Mouse (Mus musculus): ENCODE results near the gene Nedd8. TPM values are rescaled to one million over a fixed set of nuclear protein-coding genes. Genes with fewer than 3 reads are reported as not detected.

Nedd8 gene
- polyA plus RNA-seq, 1 experiment from 2014 or later: 544 TPM

- ATAC-seq: no peak
- H3K4me1 ChIP-seq (replicated peaks; ENCODE audit: control insufficient read depth, insufficient read depth, low read length): no peaks in the 10 kb centered on the region
- H3K36me3 ChIP-seq (ENCODE audit: control insufficient read depth, insufficient read depth): no peaks in the 10 kb centered on the region
- no peak overlapping the region for H3K4me3 ChIP-seq (replicated peaks; ENCODE audit: low read length)
- H3K4me2 ChIP-seq (ENCODE audit: low read length): no peak overlapping the region
- 93% methylated on average over 7 of the region's 7 CpGs for WGBS
- no peak overlapping the region for H3K27ac ChIP-seq (ENCODE audit: low read length)
- no peaks in the 10 kb centered on the region for H3K9me3 ChIP-seq (ENCODE audit: control insufficient read depth, low read length)
- no peak overlapping the region for H3K9ac ChIP-seq (replicated peaks; ENCODE audit: low read depth, low read length)
- H3K27me3 ChIP-seq (replicated peaks; ENCODE audit: control insufficient read depth, insufficient read depth, low read length): no peaks in the 10 kb centered on the region
Observed at GRCm38 (mm10) chr14:55651528-55651927, 20.4 kb downstream of the Nedd8 start.

- Histone ChIP-seq H3K27ac (ENCODE audit: low read length) (no peak within 1 kb of the TSS), H3K9me3 (ENCODE audit: control insufficient read depth, low read length) (no peaks in the 10 kb centered on the region), H3K9ac (replicated peaks; ENCODE audit: low read depth, low read length) (no peak within 1 kb of the TSS), H3K4me3 (replicated peaks; ENCODE audit: low read length) (no peak within 1 kb of the TSS), H3K4me1 (replicated peaks; ENCODE audit: control insufficient read depth, insufficient read depth, low read length) (peaks cover 4% of the 10 kb centered on the region), H3K4me2 (ENCODE audit: low read length) (no peak within 1 kb of the TSS), H3K36me3 (ENCODE audit: control insufficient read depth, insufficient read depth) (no peaks in the 10 kb centered on the region), H3K27me3 (replicated peaks; ENCODE audit: control insufficient read depth, insufficient read depth, low read length) (no peaks in the 10 kb centered on the region)
- WGBS: 96% methylated on average over 2 of the region's 2 CpGs
- no peak for ATAC-seq
Observed at GRCm38 (mm10) chr14:55649884-55650283, 22.0 kb downstream of the Nedd8 start, which contains the start of gene Tssk4. Tssk4 (plus strand) TSS chr14:55650184.

DNA sequence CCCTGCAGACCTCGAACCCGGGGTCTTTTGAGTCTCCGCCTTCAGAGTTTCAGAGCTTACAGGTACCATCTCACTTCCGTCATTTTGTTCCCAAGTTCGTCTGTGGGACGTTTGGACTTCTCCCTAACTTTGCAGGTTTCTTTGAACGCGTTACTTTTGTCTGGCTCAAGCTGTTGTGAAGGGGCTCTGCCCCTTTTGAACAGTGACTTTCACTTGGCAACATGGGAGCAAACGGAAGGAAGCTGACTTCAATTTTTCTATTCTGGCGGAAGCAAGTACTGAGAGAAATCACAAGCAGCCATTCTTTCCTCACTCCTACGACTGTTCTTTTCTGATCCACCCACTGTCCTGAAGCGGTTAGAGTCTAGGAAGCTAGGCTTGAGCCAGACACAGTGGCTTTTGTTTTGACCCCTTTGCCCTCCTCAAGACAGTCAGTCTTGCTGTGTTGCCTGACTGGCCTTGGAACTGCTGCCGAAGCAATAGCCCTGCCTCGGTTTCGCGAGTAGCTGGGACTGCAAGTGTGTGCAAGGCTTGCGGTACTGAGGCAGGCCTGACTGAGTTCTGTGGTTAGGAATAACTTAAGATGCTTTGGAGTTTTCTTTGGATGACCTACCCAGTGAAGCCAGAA lies 27.5 kb downstream of the Nedd8 start:
- peaks cover 21% of the 10 kb centered on the region for H3K4me1 ChIP-seq (replicated peaks; ENCODE audit: control insufficient read depth, insufficient read depth, low read length)
- 25% methylated on average over 17 of the region's 17 CpGs for WGBS
- no peak for ATAC-seq
- peak overlapping the region; percentile 84 for H3K4me2 ChIP-seq (ENCODE audit: low read length)
- H3K27ac ChIP-seq (ENCODE audit: low read length): no peak overlapping the region
- peak overlapping the region; percentile 97 for H3K9ac ChIP-seq (replicated peaks; ENCODE audit: low read depth, low read length)
- H3K36me3 ChIP-seq (ENCODE audit: control insufficient read depth, insufficient read depth): peaks cover 9% of the 10 kb centered on the region
- H3K4me3 ChIP-seq (replicated peaks; ENCODE audit: low read length): peak overlapping the region; percentile 99
- H3K27me3 ChIP-seq (replicated peaks; ENCODE audit: control insufficient read depth, insufficient read depth, low read length): no peaks in the 10 kb centered on the region
- no peaks in the 10 kb centered on the region for H3K9me3 ChIP-seq (ENCODE audit: control insufficient read depth, low read length)

DNA sequence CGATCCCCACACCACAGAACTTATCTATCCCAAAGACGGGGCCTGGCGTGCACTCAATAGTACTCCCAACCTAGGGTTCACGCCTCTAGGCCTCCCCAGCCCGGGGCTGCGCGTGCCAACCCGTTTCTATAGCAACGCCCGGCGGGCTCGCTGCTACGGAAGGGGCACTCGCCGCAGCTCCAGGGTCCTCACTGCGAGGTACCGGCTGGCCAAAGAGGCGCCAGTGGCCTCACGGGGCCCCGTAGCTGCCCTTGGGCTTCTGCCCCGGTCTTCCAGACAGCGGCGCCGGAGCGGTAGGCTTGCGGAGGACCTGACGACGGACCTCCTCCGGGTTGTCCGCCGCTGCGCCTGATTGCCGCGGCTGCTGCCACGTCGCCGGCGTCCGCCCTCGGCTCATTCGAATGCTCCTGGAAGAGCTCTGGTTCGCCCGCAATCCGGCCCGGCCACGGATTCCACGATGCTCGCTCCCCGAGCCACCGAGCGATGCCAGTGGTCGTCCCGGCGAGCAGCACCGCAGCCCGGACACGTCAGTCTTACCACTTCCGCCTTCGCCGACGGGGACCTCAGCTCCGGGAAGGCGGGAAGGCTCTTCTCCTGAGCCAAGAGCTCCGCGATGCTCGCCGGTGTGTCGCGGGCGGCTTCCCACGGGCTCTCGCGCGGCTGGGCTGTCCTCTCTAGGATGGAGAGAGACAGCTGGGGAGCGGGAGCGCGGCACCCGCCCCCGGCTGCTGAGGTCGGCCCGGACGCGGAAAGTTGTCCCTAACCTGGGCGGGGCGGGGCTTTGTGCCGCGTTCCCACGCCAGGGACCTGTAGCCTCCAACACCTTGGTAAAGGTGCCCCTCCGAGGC lies 28.6 kb downstream of the Nedd8 start, which contains the start of gene Tm9sf1:
Gene Tm9sf1 (minus strand): TSS at position 747 of the 848 bp plus-strand sequence.
- WGBS: under 1% methylated on average over 89 of the region's 89 CpGs
- ATAC-seq: peak; percentile 91
- no peaks in the 10 kb centered on the region for H3K27me3 ChIP-seq (replicated peaks; ENCODE audit: control insufficient read depth, insufficient read depth, low read length)
- no peaks in the 10 kb centered on the region for H3K9me3 ChIP-seq (ENCODE audit: control insufficient read depth, low read length)
- H3K36me3 ChIP-seq (ENCODE audit: control insufficient read depth, insufficient read depth): peaks cover 9% of the 10 kb centered on the region
- peak within 1 kb of the TSS; percentile 97 for H3K9ac ChIP-seq (replicated peaks; ENCODE audit: low read depth, low read length)
- peaks cover 21% of the 10 kb centered on the region for H3K4me1 ChIP-seq (replicated peaks; ENCODE audit: control insufficient read depth, insufficient read depth, low read length)
- H3K4me3 ChIP-seq (replicated peaks; ENCODE audit: low read length): peak within 1 kb of the TSS; percentile 99
- H3K4me2 ChIP-seq (ENCODE audit: low read length): peak within 1 kb of the TSS; percentile 84
- peak within 1 kb of the TSS; percentile 97 for H3K27ac ChIP-seq (ENCODE audit: low read length)

GRCm38 (mm10) chr14:55642679-55643059 lies 29.3 kb downstream of the Nedd8 start:
- Histone ChIP-seq H3K27ac (ENCODE audit: low read length) (peak overlapping the region; percentile 97), H3K27me3 (replicated peaks; ENCODE audit: control insufficient read depth, insufficient read depth, low read length) (no peaks in the 10 kb centered on the region), H3K4me3 (replicated peaks; ENCODE audit: low read length) (peak overlapping the region; percentile 99), H3K4me1 (replicated peaks; ENCODE audit: control insufficient read depth, insufficient read depth, low read length) (peaks cover 21% of the 10 kb centered on the region), H3K4me2 (ENCODE audit: low read length) (peak overlapping the region; percentile 84), H3K36me3 (ENCODE audit: control insufficient read depth, insufficient read depth) (peaks cover 14% of the 10 kb centered on the region), H3K9ac (replicated peaks; ENCODE audit: low read depth, low read length) (peak overlapping the region; percentile 97), H3K9me3 (ENCODE audit: control insufficient read depth, low read length) (no peaks in the 10 kb centered on the region)
- peak; percentile 35 for ATAC-seq
- WGBS: 23% methylated on average over 8 of the region's 8 CpGs

- Histone ChIP-seq H3K9me3 (ENCODE audit: control insufficient read depth, low read length) (no peaks in the 10 kb centered on the region), H3K36me3 (ENCODE audit: control insufficient read depth, insufficient read depth) (peaks cover 20% of the 10 kb centered on the region), H3K9ac (replicated peaks; ENCODE audit: low read depth, low read length) (no peak overlapping the region), H3K4me3 (replicated peaks; ENCODE audit: low read length) (no peak overlapping the region), H3K4me1 (replicated peaks; ENCODE audit: control insufficient read depth, insufficient read depth, low read length) (peaks cover 21% of the 10 kb centered on the region), H3K27ac (ENCODE audit: low read length) (no peak overlapping the region), H3K27me3 (replicated peaks; ENCODE audit: control insufficient read depth, insufficient read depth, low read length) (no peaks in the 10 kb centered on the region), H3K4me2 (ENCODE audit: low read length) (no peak overlapping the region)
- ATAC-seq: no peak
- WGBS: 98% methylated on average over 13 of the region's 13 CpGs
Observed at GRCm38 (mm10) chr14:55641291-55641690, 30.6 kb downstream of the Nedd8 start.

DNA sequence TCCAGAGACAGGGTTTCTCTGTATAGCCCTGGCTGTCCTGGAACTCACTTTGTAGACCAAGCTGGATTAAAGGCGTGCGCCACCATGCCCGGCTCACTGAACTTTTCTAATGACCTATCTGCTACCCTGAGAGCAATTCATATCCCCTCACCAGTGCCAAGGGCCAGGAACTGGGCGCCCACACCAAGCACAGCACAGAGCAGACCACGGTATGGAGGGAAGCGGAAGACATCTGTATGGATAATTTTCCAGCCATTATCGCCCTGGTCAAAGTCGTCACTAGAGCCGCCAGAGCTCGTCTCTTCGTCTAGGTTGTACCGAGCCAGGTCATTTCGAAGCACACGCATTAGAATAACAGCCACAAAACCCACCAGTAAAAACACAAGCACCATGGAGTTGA lies 31.1 kb downstream of the Nedd8 start:
- peaks cover 20% of the 10 kb centered on the region for H3K36me3 ChIP-seq (ENCODE audit: control insufficient read depth, insufficient read depth)

DNA sequence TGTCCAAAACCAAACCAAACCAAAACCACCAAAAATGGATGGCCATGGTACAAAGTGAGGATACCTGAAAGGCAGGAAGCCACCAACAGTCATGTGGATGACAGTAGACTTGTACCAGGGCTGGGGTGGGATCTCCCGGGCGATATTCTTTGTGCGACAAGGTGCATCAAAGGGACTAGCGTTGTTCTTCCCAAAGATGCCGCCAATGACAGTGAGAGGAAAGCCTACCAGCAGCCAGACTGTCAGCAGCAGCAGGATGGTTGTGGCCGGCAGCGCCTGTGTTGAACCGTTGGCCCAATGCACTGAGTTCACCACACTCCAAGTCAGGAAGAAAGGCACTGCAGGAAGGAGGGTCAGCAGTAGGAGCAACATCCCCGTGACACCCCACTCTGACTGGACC lies 34.1 kb downstream of the Nedd8 start, which contains the start of gene Gm49378:
Gene Gm49378 (minus strand): TSS at position 101 of the 400 bp plus-strand sequence.
- Histone ChIP-seq H3K9ac (replicated peaks; ENCODE audit: low read depth, low read length) (no peak within 1 kb of the TSS), H3K9me3 (ENCODE audit: control insufficient read depth, low read length) (no peaks in the 10 kb centered on the region), H3K4me1 (replicated peaks; ENCODE audit: control insufficient read depth, insufficient read depth, low read length) (peaks cover 24% of the 10 kb centered on the region), H3K4me3 (replicated peaks; ENCODE audit: low read length) (no peak within 1 kb of the TSS), H3K36me3 (ENCODE audit: control insufficient read depth, insufficient read depth) (peaks cover 22% of the 10 kb centered on the region), H3K4me2 (ENCODE audit: low read length) (no peak within 1 kb of the TSS), H3K27ac (ENCODE audit: low read length) (no peak within 1 kb of the TSS), H3K27me3 (replicated peaks; ENCODE audit: control insufficient read depth, insufficient read depth, low read length) (no peaks in the 10 kb centered on the region)
- no peak for ATAC-seq
- WGBS: 95% methylated on average over 9 of the region's 9 CpGs

More for the DNA sequence above, 31.1 kb downstream of the Nedd8 start:
- WGBS: 98% methylated on average over 14 of the region's 14 CpGs
- Histone ChIP-seq H3K27ac (ENCODE audit: low read length) (no peak overlapping the region), H3K9ac (replicated peaks; ENCODE audit: low read depth, low read length) (no peak overlapping the region), H3K4me3 (replicated peaks; ENCODE audit: low read length) (no peak overlapping the region), H3K9me3 (ENCODE audit: control insufficient read depth, low read length) (no peaks in the 10 kb centered on the region), H3K4me2 (ENCODE audit: low read length) (no peak overlapping the region), H3K27me3 (replicated peaks; ENCODE audit: control insufficient read depth, insufficient read depth, low read length) (no peaks in the 10 kb centered on the region), H3K4me1 (replicated peaks; ENCODE audit: control insufficient read depth, insufficient read depth, low read length) (peaks cover 24% of the 10 kb centered on the region)
- no peak for ATAC-seq

GRCm38 (mm10) chr14:55635523-55636007 lies 36.4 kb downstream of the Nedd8 start, which contains the start of gene Ipo4:
Ipo4 (minus strand) TSS chr14:55635957.
- peaks cover 18% of the 10 kb centered on the region for H3K4me1 ChIP-seq (replicated peaks; ENCODE audit: control insufficient read depth, insufficient read depth, low read length)
- H3K27me3 ChIP-seq (replicated peaks; ENCODE audit: control insufficient read depth, insufficient read depth, low read length): no peaks in the 10 kb centered on the region
- peak; percentile 96 for ATAC-seq
- peak within 1 kb of the TSS; percentile 72 for H3K4me3 ChIP-seq (replicated peaks; ENCODE audit: low read length)
- H3K36me3 ChIP-seq (ENCODE audit: control insufficient read depth, insufficient read depth): peaks cover 18% of the 10 kb centered on the region
- H3K9ac ChIP-seq (replicated peaks; ENCODE audit: low read depth, low read length): peak within 1 kb of the TSS; percentile 72
- H3K9me3 ChIP-seq (ENCODE audit: control insufficient read depth, low read length): no peaks in the 10 kb centered on the region
- H3K4me2 ChIP-seq (ENCODE audit: low read length): peak within 1 kb of the TSS; percentile 92
- peak within 1 kb of the TSS; percentile 73 for H3K27ac ChIP-seq (ENCODE audit: low read length)
- 1% methylated on average over 33 of the region's 33 CpGs for WGBS
